Mouse (Mus musculus): ENCODE data around the gene Gm21973. TPM values are rescaled to one million over a fixed set of nuclear protein-coding genes. Genes with fewer than 3 reads are reported as not detected.

Gm21973 gene
- total RNA-seq, 2 experiments from 2014 or later = not detected

GRCm38 (mm10) chr15:10399795-10400194 is 74.6 kb downstream of the Gm21973 start:
- DNase-seq = no peak

GRCm38 (mm10) chr15:10400415-10400814 is 75.2 kb downstream of the Gm21973 start:
- DNase-seq = no peak

- no peak for DNase-seq
Observed at GRCm38 (mm10) chr15:10409842-10410241, 84.7 kb downstream of the Gm21973 start.

GRCm38 (mm10) chr15:10410881-10411280 is 85.7 kb downstream of the Gm21973 start:
- DNase-seq = no peak

- DNase-seq = no peak
Observed at GRCm38 (mm10) chr15:10413656-10414055, 88.5 kb downstream of the Gm21973 start.

GRCm38 (mm10) chr15:10421138-10421784 is 96.1 kb downstream of the Gm21973 start:
- no peak for DNase-seq

- DNase-seq = no peak
Observed at GRCm38 (mm10) chr15:10421785-10422144, 96.6 kb downstream of the Gm21973 start.

Other genes with a start within 250 kb of the Gm21973 start
- gene Prlr, start 148.1 kb upstream of the Gm21973 start, total RNA-seq (2021) = 1 to 10 TPM in 1 of 2 experiments, under 1 TPM in 1; 0.28 to 1.1 TPM
- gene Agxt2, start 33.2 kb downstream of the Gm21973 start, total RNA-seq (2021) = not detected
- 10 to 100 TPM; 42.9 to 51.0 TPM for gene Dnajc21, start 145.1 kb downstream of the Gm21973 start, total RNA-seq (2021)
- 10 to 100 TPM; 14.3 to 16.4 TPM for gene Brix1, start 160.6 kb downstream of the Gm21973 start, total RNA-seq (2021)
- 1 to 10 TPM; 3.5 to 4.7 TPM for gene Rad1, start 160.6 kb downstream of the Gm21973 start, total RNA-seq (2021)
- gene Ttc23l, start 233.3 kb downstream of the Gm21973 start, total RNA-seq (2021) = not detected